Mouse (Mus musculus): ENCODE data around the gene Tnfsfm13. TPM values are rescaled to one million over a fixed set of nuclear protein-coding genes. Genes with fewer than 3 reads are reported as not detected.
A peak's percentile ranks its signal among the peaks of the same experiment; 100 is the strongest.

The Tnfsfm13 gene
- polyA plus RNA-seq, 1 experiment, result not detected

- Histone ChIP-seq H3K27ac (ENCODE audit: insufficient read depth, low read depth, low read length) (peak overlapping the region; percentile 94), H3K4me1 (ENCODE audit: control insufficient read depth, insufficient read depth, low read length) (peaks cover 31% of the 10 kb centered on the region), H3K4me3 (ENCODE audit: insufficient read depth, low read depth, low read length) (no peak overlapping the region)
- WGBS, result 72% methylated on average over 6 of the region's 6 CpGs
- TF ChIP-seq CTCF (IDR thresholded peaks at IDR 0.05; ENCODE audit: insufficient read depth, low read depth, low read length) (no peak), POLR2A (IDR thresholded peaks at IDR 0.05; ENCODE audit: insufficient read depth, low read depth, low read length) (no peak)
Measured at GRCm38 (mm10) chr11:69684936-69685335, 11.0 kb downstream of the Tnfsfm13 start.

GRCm38 (mm10) chr11:69684128-69684745, 11.7 kb downstream of the Tnfsfm13 start:
- H3K4me3 ChIP-seq (ENCODE audit: insufficient read depth, low read depth, low read length), result no peak overlapping the region
- H3K27ac ChIP-seq (ENCODE audit: insufficient read depth, low read depth, low read length), result no peak overlapping the region
- peaks cover 32% of the 10 kb centered on the region for H3K4me1 ChIP-seq (ENCODE audit: control insufficient read depth, insufficient read depth, low read length)
- no peak for TF ChIP-seq POLR2A (IDR thresholded peaks at IDR 0.05; ENCODE audit: insufficient read depth, low read depth, low read length)
- no peak for TF ChIP-seq CTCF (IDR thresholded peaks at IDR 0.05; ENCODE audit: insufficient read depth, low read depth, low read length)
- 87% methylated on average over 12 of the region's 12 CpGs for WGBS

GRCm38 (mm10) chr11:69683576-69683975, 12.3 kb downstream of the Tnfsfm13 start:
- WGBS, result 79% methylated on average over 7 of the region's 7 CpGs
- no peak for TF ChIP-seq POLR2A (IDR thresholded peaks at IDR 0.05; ENCODE audit: insufficient read depth, low read depth, low read length)
- no peak for TF ChIP-seq CTCF (IDR thresholded peaks at IDR 0.05; ENCODE audit: insufficient read depth, low read depth, low read length)

GRCm38 (mm10) chr11:69682840-69683533, 12.9 kb downstream of the Tnfsfm13 start:
- Histone ChIP-seq H3K4me1 (ENCODE audit: control insufficient read depth, insufficient read depth, low read length) (peaks cover 34% of the 10 kb centered on the region), H3K4me3 (ENCODE audit: insufficient read depth, low read depth, low read length) (no peak overlapping the region), H3K27ac (ENCODE audit: insufficient read depth, low read depth, low read length) (peak overlapping the region; percentile 52)
- WGBS, result 7% methylated on average over 12 of the region's 12 CpGs
- TF ChIP-seq POLR2A (IDR thresholded peaks at IDR 0.05; ENCODE audit: insufficient read depth, low read depth, low read length) (no peak), CTCF (IDR thresholded peaks at IDR 0.05; ENCODE audit: insufficient read depth, low read depth, low read length) (peak; percentile 38; the same call in 1 of the 2 replicates)

More at GRCm38 (mm10) chr11:69683576-69683975, 12.3 kb downstream of the Tnfsfm13 start:
- Histone ChIP-seq H3K4me3 (ENCODE audit: insufficient read depth, low read depth, low read length) (no peak overlapping the region), H3K4me1 (ENCODE audit: control insufficient read depth, insufficient read depth, low read length) (peaks cover 34% of the 10 kb centered on the region), H3K27ac (ENCODE audit: insufficient read depth, low read depth, low read length) (no peak overlapping the region)

- H3K27ac ChIP-seq (ENCODE audit: insufficient read depth, low read depth, low read length), result peak overlapping the region; percentile 52
- TF ChIP-seq POLR2A (IDR thresholded peaks at IDR 0.05; ENCODE audit: insufficient read depth, low read depth, low read length) (no peak), CTCF (IDR thresholded peaks at IDR 0.05; ENCODE audit: insufficient read depth, low read depth, low read length) (no peak)
- H3K4me3 ChIP-seq (ENCODE audit: insufficient read depth, low read depth, low read length), result peak overlapping the region; percentile 73
- H3K4me1 ChIP-seq (ENCODE audit: control insufficient read depth, insufficient read depth, low read length), result peaks cover 34% of the 10 kb centered on the region
- 18% methylated on average over 24 of the region's 24 CpGs for WGBS
Measured at GRCm38 (mm10) chr11:69682209-69682839, 13.6 kb downstream of the Tnfsfm13 start.

GRCm38 (mm10) chr11:69681314-69682208, 14.3 kb downstream of the Tnfsfm13 start, which contains the start of gene Senp3:
Gene Senp3 (minus strand): TSS chr11:69682084.
- Histone ChIP-seq H3K4me3 (ENCODE audit: insufficient read depth, low read depth, low read length) (peak within 1 kb of the TSS; percentile 73), H3K27ac (ENCODE audit: insufficient read depth, low read depth, low read length) (peak within 1 kb of the TSS; percentile 52), H3K4me1 (ENCODE audit: control insufficient read depth, insufficient read depth, low read length) (peaks cover 27% of the 10 kb centered on the region)
- under 1% methylated on average over 80 of the region's 80 CpGs for WGBS
- TF ChIP-seq CTCF (IDR thresholded peaks at IDR 0.05; ENCODE audit: insufficient read depth, low read depth, low read length) (no peak), POLR2A (IDR thresholded peaks at IDR 0.05; ENCODE audit: insufficient read depth, low read depth, low read length) (peak; percentile 88)

- H3K4me3 ChIP-seq (ENCODE audit: insufficient read depth, low read depth, low read length), result no peak overlapping the region
- H3K4me1 ChIP-seq (ENCODE audit: control insufficient read depth, insufficient read depth, low read length), result peaks cover 17% of the 10 kb centered on the region
- WGBS, result 88% methylated on average over 30 of the region's 30 CpGs
- TF ChIP-seq CTCF (IDR thresholded peaks at IDR 0.05; ENCODE audit: insufficient read depth, low read depth, low read length) (no peak), POLR2A (IDR thresholded peaks at IDR 0.05; ENCODE audit: insufficient read depth, low read depth, low read length) (no peak)
- no peak overlapping the region for H3K27ac ChIP-seq (ENCODE audit: insufficient read depth, low read depth, low read length)
Measured at GRCm38 (mm10) chr11:69680136-69680855, 15.6 kb downstream of the Tnfsfm13 start.

GRCm38 (mm10) chr11:69679144-69679543, 16.8 kb downstream of the Tnfsfm13 start:
- TF ChIP-seq POLR2A (IDR thresholded peaks at IDR 0.05; ENCODE audit: insufficient read depth, low read depth, low read length), result no peak
- TF ChIP-seq CTCF (IDR thresholded peaks at IDR 0.05; ENCODE audit: insufficient read depth, low read depth, low read length), result no peak
- Histone ChIP-seq H3K4me3 (ENCODE audit: insufficient read depth, low read depth, low read length) (no peak overlapping the region), H3K27ac (ENCODE audit: insufficient read depth, low read depth, low read length) (no peak overlapping the region), H3K4me1 (ENCODE audit: control insufficient read depth, insufficient read depth, low read length) (peaks cover 12% of the 10 kb centered on the region)
- 96% methylated on average over 2 of the region's 2 CpGs for WGBS
